Mouse (Mus musculus) stomach, embryonic 15.5 days (tissue): ENCODE measurements around the gene Slc26a1. TPM values are rescaled to one million over a fixed set of nuclear protein-coding genes. Genes with fewer than 3 reads are reported as not detected.
"Not testable (repeated sequence)": the region's sequence is repeated elsewhere in the genome, so short reads cannot be mapped to it uniquely, and the experiment has no call there.

Source experiments
- ATAC-seq: fragments of 200-750 bp; cut with Nextera tagmentation; 2 replicates; pipeline ENCODE4 v1.8.0; 2017; ENCODE audit warnings: low read depth, moderate number of reproducible peaks, moderate TSS enrichment; ENCODE audit not compliant: insufficient read depth, low FRiP score
- H3K27ac ChIP-seq: fragments of 300-500 bp; sonication (generic); 2 replicates; pipeline ENCODE4 v1.5.1; 2015; ENCODE audit warnings: mild to moderate bottlenecking, inconsistent platforms
- H3K27me3 ChIP-seq: fragments of 300-500 bp; sonication (generic); replicated peaks from 2 replicates; pipeline ENCODE4 v1.6.1; 2015; ENCODE audit warnings: inconsistent platforms
- H3K36me3 ChIP-seq: fragments of 300-500 bp; sonication (generic); 2 replicates; pipeline ENCODE4 v1.6.1; 2015; ENCODE audit warnings: inconsistent platforms
- H3K4me1 ChIP-seq: fragments of 300-500 bp; sonication (generic); 2 replicates; pipeline ENCODE4 v1.6.1; 2015; ENCODE audit warnings: inconsistent platforms
- H3K4me2 ChIP-seq: fragments of 300-500 bp; sonication (generic); 2 replicates; pipeline ENCODE4 v1.6.1; 2015; ENCODE audit warnings: mild to moderate bottlenecking, inconsistent platforms
- H3K4me3 ChIP-seq: fragments of 300-500 bp; sonication (generic); replicated peaks from 2 replicates; pipeline ENCODE4 v1.5.1; 2015; ENCODE audit warnings: inconsistent platforms
- H3K9ac ChIP-seq: fragments of 300-500 bp; sonication (generic); 2 replicates; pipeline ENCODE4 v1.6.1; 2015; ENCODE audit warnings: inconsistent platforms
- H3K9me3 ChIP-seq: fragments of 300-500 bp; sonication (generic); 2 replicates; pipeline ENCODE4 v1.6.1; 2016; ENCODE audit warnings: inconsistent platforms
- WGBS: fragments of 180-500 bp; shearing (Covaris S2); methylation state at CpG from one replicate; pipeline ENCODE4 v1.1.7; 2015; 5-methylcytosine and 5-hydroxymethylcytosine counted together
- polyA plus RNA-seq: library from polyadenylated mRNA; unstranded; fragments of >200 nt; fragmentation: Nextera tagmentation; extraction: Ambion mirVana; gene quantifications from 2 replicates; pipeline ENCODE4 v1.2.1, GENCODE M21; 2015

The Slc26a1 gene
- polyA plus RNA-seq, 1 experiment from 2014 or later, result 2.6 TPM

GRCm38 (mm10) chr5:108653341-108653740, 22.0 kb downstream of the Slc26a1 start:
- peaks cover 38% of the 10 kb centered on the region for H3K36me3 ChIP-seq
- 86% methylated on average over 6 of the region's 6 CpGs for WGBS

GRCm38 (mm10) chr5:108651823-108652222, 23.5 kb downstream of the Slc26a1 start:
- Histone ChIP-seq H3K4me3 (no peak overlapping the region), H3K27ac (no peak overlapping the region), H3K9ac (no peak overlapping the region), H3K27me3 (no peaks in the 10 kb centered on the region), H3K9me3 (no peaks in the 10 kb centered on the region), H3K4me2 (no peak overlapping the region), H3K4me1 (no peaks in the 10 kb centered on the region), H3K36me3 (peaks cover 38% of the 10 kb centered on the region)
- peak; percentile 8; the same call in 1 of the 2 replicates for ATAC-seq
- WGBS, result 53% methylated on average over 1 of the region's 1 CpGs

More at GRCm38 (mm10) chr5:108653341-108653740, 22.0 kb downstream of the Slc26a1 start:
- H3K9me3 ChIP-seq, result no peaks in the 10 kb centered on the region
- no peak for ATAC-seq
- H3K27me3 ChIP-seq, result no peaks in the 10 kb centered on the region
- H3K4me1 ChIP-seq, result no peaks in the 10 kb centered on the region
- H3K4me3 ChIP-seq, result no peak overlapping the region
- H3K27ac ChIP-seq, result no peak overlapping the region
- no peak overlapping the region for H3K9ac ChIP-seq
- no peak overlapping the region for H3K4me2 ChIP-seq

- Histone ChIP-seq H3K9ac (no peak overlapping the region), H3K4me2 (no peak overlapping the region), H3K9me3 (no peaks in the 10 kb centered on the region), H3K4me3 (no peak overlapping the region), H3K27ac (no peak overlapping the region), H3K27me3 (no peaks in the 10 kb centered on the region), H3K36me3 (peaks cover 38% of the 10 kb centered on the region), H3K4me1 (no peaks in the 10 kb centered on the region)
- ATAC-seq, result no peak
- WGBS, result 77% methylated on average over 5 of the region's 5 CpGs
Observed at GRCm38 (mm10) chr5:108651136-108651720, 24.1 kb downstream of the Slc26a1 start.

- ATAC-seq, result no peak
- Histone ChIP-seq H3K9me3 (no peaks in the 10 kb centered on the region), H3K4me2 (no peak overlapping the region), H3K4me1 (no peaks in the 10 kb centered on the region), H3K27ac (no peak overlapping the region), H3K36me3 (peaks cover 30% of the 10 kb centered on the region), H3K27me3 (no peaks in the 10 kb centered on the region), H3K9ac (no peak overlapping the region), H3K4me3 (no peak overlapping the region)
- 93% methylated on average over 7 of the region's 7 CpGs for WGBS
Observed at GRCm38 (mm10) chr5:108650341-108650740, 25.0 kb downstream of the Slc26a1 start.

GRCm38 (mm10) chr5:108648937-108649576, 26.3 kb downstream of the Slc26a1 start:
- H3K4me1 ChIP-seq, result no peaks in the 10 kb centered on the region
- no peak for ATAC-seq
- H3K4me3 ChIP-seq, result no peak overlapping the region
- H3K9ac ChIP-seq, result no peak overlapping the region
- no peak overlapping the region for H3K4me2 ChIP-seq
- no peaks in the 10 kb centered on the region for H3K9me3 ChIP-seq
- H3K36me3 ChIP-seq, result peaks cover 22% of the 10 kb centered on the region
- H3K27ac ChIP-seq, result no peak overlapping the region
- 87% methylated on average over 11 of the region's 11 CpGs for WGBS
- no peaks in the 10 kb centered on the region for H3K27me3 ChIP-seq

- Histone ChIP-seq H3K36me3 (peaks cover 14% of the 10 kb centered on the region), H3K27ac (no peak overlapping the region), H3K4me3 (no peak overlapping the region), H3K27me3 (no peaks in the 10 kb centered on the region), H3K4me2 (no peak overlapping the region), H3K4me1 (no peaks in the 10 kb centered on the region), H3K9ac (no peak overlapping the region), H3K9me3 (no peaks in the 10 kb centered on the region)
- ATAC-seq, result no peak
- WGBS, result 84% methylated on average over 2 of the region's 2 CpGs
Observed at GRCm38 (mm10) chr5:108647820-108648465, 27.4 kb downstream of the Slc26a1 start.

- Histone ChIP-seq H3K9me3 (no peaks in the 10 kb centered on the region), H3K36me3 (peaks cover 10% of the 10 kb centered on the region), H3K27ac (no peak overlapping the region), H3K27me3 (no peaks in the 10 kb centered on the region), H3K9ac (no peak overlapping the region), H3K4me1 (no peaks in the 10 kb centered on the region), H3K4me2 (no peak overlapping the region), H3K4me3 (no peak overlapping the region)
- WGBS, result 84% methylated on average over 2 of the region's 2 CpGs
- no peak for ATAC-seq
Observed at GRCm38 (mm10) chr5:108647311-108647710, 28.1 kb downstream of the Slc26a1 start.

GRCm38 (mm10) chr5:108646343-108646660, 29.1 kb downstream of the Slc26a1 start:
- H3K36me3 ChIP-seq, result peaks cover 10% of the 10 kb centered on the region
- H3K4me2 ChIP-seq, result no peak overlapping the region
- no peak for ATAC-seq
- H3K27ac ChIP-seq, result no peak overlapping the region
- H3K9ac ChIP-seq, result no peak overlapping the region
- H3K4me3 ChIP-seq, result no peak overlapping the region
- H3K4me1 ChIP-seq, result no peaks in the 10 kb centered on the region
- WGBS, result 95% methylated on average over 3 of the region's 3 CpGs
- H3K27me3 ChIP-seq, result no peaks in the 10 kb centered on the region
- H3K9me3 ChIP-seq, result no peaks in the 10 kb centered on the region

GRCm38 (mm10) chr5:108645651-108646342, 29.6 kb downstream of the Slc26a1 start:
- WGBS, result 92% methylated on average over 9 of the region's 9 CpGs
- Histone ChIP-seq H3K4me1 (no peaks in the 10 kb centered on the region), H3K36me3 (peaks cover 10% of the 10 kb centered on the region), H3K4me2 (no peak overlapping the region), H3K9ac (no peak overlapping the region), H3K27ac (no peak overlapping the region), H3K9me3 (no peaks in the 10 kb centered on the region), H3K4me3 (no peak overlapping the region), H3K27me3 (no peaks in the 10 kb centered on the region)
- ATAC-seq, result no peak

GRCm38 (mm10) chr5:108643674-108644073, 31.7 kb downstream of the Slc26a1 start:
- H3K4me3 ChIP-seq, result no peak overlapping the region
- H3K9ac ChIP-seq, result no peak overlapping the region
- ATAC-seq, result no peak
- 69% methylated on average over 2 of the region's 2 CpGs for WGBS
- no peaks in the 10 kb centered on the region for H3K27me3 ChIP-seq
- no peak overlapping the region for H3K27ac ChIP-seq
- H3K4me2 ChIP-seq, result no peak overlapping the region
- no peaks in the 10 kb centered on the region for H3K9me3 ChIP-seq
- H3K36me3 ChIP-seq, result peaks cover 10% of the 10 kb centered on the region
- H3K4me1 ChIP-seq, result no peaks in the 10 kb centered on the region

- H3K9ac ChIP-seq, result no peak overlapping the region
- peaks cover 7% of the 10 kb centered on the region; the same call in 1 of the 2 replicates for H3K36me3 ChIP-seq
- WGBS, result 66% methylated on average over 4 of the region's 4 CpGs
- H3K4me2 ChIP-seq, result no peak overlapping the region
- no peaks in the 10 kb centered on the region for H3K9me3 ChIP-seq
- H3K27ac ChIP-seq, result no peak overlapping the region
- H3K4me1 ChIP-seq, result no peaks in the 10 kb centered on the region
- ATAC-seq, result no peak
- no peak overlapping the region for H3K4me3 ChIP-seq
- no peaks in the 10 kb centered on the region for H3K27me3 ChIP-seq
Observed at GRCm38 (mm10) chr5:108636172-108636571, 39.2 kb downstream of the Slc26a1 start.

- H3K4me2 ChIP-seq, H3K36me3 ChIP-seq, ATAC-seq, H3K9ac ChIP-seq, H3K27ac ChIP-seq, H3K4me1 ChIP-seq, H3K27me3 ChIP-seq, H3K9me3 ChIP-seq, H3K4me3 ChIP-seq: not testable (repeated sequence)
- 77% methylated on average over 3 of the region's 3 CpGs for WGBS
Observed at GRCm38 (mm10) chr5:108634088-108634487, 41.3 kb downstream of the Slc26a1 start.
